Mouse (Mus musculus): ENCODE measurements around the gene Hist1h1e.

DNA sequence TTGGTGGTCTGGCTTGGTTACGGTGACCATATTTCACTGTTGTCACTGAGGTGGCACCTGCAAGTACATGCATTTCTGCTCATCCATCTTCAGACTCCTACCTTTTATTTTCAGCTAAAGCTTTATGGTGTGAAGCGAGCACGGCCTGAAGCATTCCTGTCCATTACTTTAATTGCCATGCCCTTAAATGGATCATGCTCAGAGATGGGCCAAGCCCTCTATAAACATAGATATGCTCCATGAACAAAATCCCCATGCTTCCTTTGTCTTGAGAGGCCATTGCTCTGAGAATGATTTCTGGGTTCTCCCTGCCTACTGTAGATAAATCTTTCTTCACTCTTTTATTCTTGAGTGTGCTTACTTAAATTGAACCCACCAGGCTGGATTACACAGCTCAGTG lies 17.9 kb downstream of the Hist1h1e start:
- TF ChIP-seq POLR2A (IDR thresholded peaks at IDR 0.05; ENCODE audit: control insufficient read depth, low read depth, low read length) (no peak), CTCF (IDR thresholded peaks at IDR 0.05; ENCODE audit: control insufficient read depth, insufficient read depth, insufficient replicate concordance, low read depth, low read length) (no peak)

Measured in testis, adult 2 months (tissue).